Mouse (Mus musculus): Measurements from ENCODE around the gene Ednra.

Gene Ednra

GRCm38 (mm10) chr8:77724046-77724930 is at the start of gene Ednra:
TSS of gene Ednra (minus strand) at chr8:77724464.
- in situ Hi-C loops (cut with MboI) = no loop called here

DNA sequence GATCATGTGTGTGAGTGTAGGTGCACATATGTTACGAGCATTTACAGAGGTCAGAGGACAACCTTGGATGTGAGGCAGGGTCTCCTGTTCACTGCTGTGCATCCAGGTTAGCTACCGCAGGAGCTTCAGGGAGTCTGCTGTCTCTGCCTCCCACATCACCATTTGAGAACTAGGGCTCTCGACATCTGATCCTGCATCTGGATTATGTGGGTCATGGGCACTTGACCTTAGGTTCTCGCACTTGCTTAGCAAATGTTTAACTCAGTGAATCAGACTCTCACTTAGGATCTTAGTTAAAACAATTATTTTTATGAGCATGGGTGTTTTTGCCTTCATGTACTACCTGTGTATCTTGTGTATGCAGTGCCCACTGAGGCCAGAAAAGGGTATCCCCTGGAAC is 49.6 kb upstream of the Ednra start:
- in situ Hi-C loops (cut with MboI) = no loop called here

DNA sequence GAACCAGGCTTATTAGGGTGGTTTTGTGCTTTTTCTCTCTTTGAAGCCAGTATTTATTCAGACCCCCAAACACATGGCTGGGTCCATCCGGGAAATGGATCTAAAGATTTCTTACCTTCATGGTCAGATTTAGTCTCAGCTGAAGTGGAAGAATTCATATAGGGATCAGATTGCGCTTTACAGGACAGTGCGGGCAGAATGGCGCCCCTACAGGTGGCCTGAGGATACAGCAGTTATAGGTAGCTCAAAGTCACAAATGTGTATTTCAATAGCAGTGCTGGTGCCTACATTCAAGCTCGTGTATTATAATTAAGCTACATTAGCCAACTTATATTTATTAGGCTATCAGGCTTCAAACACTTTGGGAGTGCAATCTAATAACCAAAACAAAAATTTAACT is 49.0 kb upstream of the Ednra start:
- in situ Hi-C loops (cut with MboI) = no loop called here

GRCm38 (mm10) chr8:77772210-77772886 is 48.1 kb upstream of the Ednra start:
- in situ Hi-C loops (cut with MboI) = no loop called here

GRCm38 (mm10) chr8:77770966-77771365 is 46.7 kb upstream of the Ednra start:
- in situ Hi-C loops (cut with MboI) = no loop called here

DNA sequence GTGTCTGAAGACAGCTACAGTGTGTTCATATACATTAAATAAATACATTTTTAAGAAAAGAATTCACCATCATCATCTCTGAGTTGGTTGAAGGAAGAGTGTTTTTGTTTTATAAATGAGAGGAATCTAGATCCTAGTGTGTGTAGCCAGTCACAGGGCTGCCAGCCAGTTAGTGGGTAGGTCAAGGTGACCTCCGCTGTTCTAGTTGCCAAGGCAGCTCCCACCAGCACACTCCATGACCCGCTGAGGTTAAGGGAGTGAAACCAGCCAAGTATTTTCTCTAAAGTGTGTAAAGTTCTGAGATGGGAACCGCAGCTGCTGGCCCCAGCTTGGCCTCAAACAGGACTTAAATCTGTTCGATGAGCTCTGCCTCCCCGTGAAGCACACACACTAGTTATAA is 44.7 kb upstream of the Ednra start:
- in situ Hi-C loops (cut with MboI) = no loop called here

DNA sequence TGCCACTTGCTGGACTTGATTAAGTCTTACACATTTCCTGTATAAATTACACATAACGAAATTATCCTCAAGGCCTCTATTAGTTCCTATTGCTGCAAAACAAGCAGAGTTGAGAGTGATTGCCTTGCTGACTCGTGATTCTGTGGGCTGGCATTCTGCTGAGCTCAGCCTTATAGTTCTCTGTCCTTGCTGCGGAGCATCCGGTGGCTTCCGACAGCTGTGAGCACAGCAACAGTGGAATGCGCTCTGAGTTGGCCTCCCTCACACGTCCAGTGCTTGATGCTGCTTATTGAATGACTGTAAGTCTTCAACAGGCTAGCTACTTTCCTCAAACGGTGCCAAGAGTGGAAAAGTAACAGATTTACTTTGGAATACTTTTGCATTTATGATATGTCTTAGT is 40.0 kb upstream of the Ednra start:
- in situ Hi-C loops (cut with MboI) = no loop called here

GRCm38 (mm10) chr8:77762967-77763366 is 38.7 kb upstream of the Ednra start:
- in situ Hi-C loops (cut with MboI) = no loop called here

DNA sequence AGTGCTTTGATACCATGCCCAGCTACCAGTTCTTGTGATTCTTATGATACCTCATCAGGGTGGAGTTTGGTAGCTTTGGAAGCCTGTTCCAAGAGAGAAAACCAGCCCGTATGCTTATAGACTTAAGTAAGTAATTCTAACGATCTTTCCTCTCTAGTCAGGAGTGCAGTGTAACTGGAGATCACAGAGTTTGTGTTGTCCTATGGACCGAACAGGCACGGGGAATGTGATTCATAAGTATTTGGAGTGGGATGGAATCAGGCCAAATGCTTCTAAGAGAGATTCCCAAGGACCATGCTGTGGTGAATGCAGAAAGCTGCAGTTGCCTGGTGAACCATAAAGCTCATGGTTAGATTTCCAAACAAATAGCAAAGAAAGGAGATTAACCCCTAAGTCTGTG is 31.2 kb upstream of the Ednra start:
- in situ Hi-C loops (cut with MboI) = no loop called here

GRCm38 (mm10) chr8:77753796-77754195 is 29.5 kb upstream of the Ednra start:
- in situ Hi-C loops (cut with MboI) = no loop called here

DNA sequence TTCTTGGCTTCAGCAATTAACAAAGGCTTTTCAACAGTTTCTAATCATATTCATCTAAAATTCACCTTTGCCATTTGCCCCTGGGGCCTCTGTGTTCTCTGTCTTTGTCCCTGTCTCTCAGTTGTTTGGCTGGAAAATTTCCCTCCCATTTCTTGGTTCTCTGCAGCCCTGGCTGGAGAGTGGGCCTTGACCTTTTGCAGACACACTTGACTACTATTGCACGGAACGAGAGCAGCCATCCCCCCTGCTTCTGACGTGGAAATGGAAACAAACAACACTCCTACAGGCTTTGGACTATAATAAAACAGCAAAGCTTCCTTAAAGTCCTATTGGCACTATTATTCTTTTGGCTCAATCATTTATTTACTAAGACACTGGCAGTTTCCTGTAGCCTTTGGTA is 27.8 kb upstream of the Ednra start:
- in situ Hi-C loops (cut with MboI) = no loop called here

DNA sequence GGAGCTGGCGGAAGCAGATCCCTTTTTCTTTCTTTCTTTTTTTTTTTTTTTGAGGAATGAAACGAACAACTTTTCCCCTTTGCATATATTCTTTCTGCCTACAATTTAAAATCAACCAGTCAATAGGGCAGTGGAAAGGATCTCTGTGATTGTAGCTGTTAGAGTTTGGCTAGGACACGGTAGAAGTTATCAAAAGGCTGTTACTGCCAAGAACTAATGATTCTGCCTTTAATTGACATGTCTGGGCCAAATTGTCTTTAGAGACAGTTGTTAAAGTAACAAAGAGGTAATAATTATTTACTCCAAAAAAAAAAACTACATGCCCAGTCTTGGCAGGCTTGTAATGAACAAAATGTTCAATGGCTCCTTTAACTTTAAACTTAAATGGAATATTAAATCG is 26.1 kb upstream of the Ednra start:
- in situ Hi-C loops (cut with MboI) = no loop called here

- in situ Hi-C loops (cut with MboI) = no loop called here
Measured at GRCm38 (mm10) chr8:77744476-77744875, 20.2 kb upstream of the Ednra start.

GRCm38 (mm10) chr8:77742395-77742794 is 18.1 kb upstream of the Ednra start:
- in situ Hi-C loops (cut with MboI) = no loop called here

DNA sequence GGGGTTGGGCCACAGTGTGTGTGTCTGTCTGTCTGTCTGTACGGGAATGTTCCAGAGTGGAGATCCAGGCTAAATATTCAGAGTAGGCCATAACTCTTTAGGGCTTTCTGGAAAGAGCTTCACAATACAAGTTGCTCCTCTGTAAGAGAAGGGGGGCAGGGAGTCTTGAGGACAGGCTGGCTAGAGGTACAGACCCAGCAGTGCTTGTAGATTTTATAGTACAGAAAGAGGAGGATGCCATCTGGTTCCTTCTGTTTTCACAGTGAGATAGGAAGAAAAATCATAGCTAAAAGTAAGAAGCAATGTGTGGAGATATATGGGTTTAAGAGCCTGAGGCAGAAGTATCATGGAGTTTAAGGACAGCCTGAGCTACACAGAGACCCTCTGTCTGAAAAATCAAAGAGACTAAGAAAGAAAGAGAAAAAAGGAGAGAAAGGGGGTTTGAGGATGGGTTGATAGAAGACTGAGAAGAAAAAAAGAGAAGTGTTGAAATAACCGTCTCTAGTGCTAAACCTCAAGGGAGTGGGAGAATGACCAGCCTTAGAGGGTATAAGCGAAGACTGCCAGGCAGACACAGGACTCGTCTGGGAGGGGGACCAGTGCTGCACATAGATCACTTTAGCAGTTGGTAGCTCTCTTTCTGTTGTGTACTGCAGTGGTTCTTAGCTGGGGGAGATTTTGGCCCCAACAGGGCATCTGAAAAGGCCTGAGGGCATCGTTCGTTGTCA is 16.9 kb upstream of the Ednra start:
- in situ Hi-C loops (cut with MboI) = no loop called here

DNA sequence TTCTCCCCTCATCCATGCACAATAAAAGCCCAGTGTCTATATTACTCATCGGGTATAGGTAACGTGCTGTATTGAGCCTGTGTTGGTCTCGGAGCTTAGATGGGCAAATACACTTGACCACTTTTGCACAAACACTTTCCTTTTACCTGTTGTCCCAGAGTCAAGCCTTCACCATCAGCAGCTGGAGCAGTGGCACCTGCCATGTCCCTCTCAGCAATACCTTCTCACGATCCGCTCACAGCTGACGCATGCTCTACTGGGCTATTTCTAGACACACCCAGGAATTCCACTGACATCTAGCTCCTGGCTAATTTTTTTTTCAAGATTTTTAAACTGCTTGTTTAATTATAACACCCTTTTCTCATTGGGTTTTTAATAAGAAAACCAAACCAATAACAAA is 14.2 kb upstream of the Ednra start:
- in situ Hi-C loops (cut with MboI) = no loop called here

DNA sequence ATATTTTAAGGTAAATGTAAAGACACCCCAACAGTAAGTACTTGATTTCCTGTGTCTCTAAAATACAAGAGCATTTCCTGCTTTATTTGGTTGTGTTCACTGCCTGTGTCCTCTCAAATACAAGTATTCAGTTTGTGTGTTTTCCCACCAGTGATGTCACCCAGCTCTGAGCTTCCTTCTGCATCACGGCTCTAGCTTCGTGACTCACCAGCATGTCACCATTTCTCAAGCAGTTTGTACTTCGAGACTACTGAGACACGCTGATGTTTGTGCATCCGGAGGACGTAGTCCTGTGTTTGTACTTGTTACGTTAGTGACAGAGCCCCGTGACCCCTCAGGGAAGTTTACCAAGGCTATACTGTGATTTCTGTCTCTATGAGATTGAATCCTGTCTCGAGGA is 13.1 kb upstream of the Ednra start:
- in situ Hi-C loops (cut with MboI) = no loop called here

DNA sequence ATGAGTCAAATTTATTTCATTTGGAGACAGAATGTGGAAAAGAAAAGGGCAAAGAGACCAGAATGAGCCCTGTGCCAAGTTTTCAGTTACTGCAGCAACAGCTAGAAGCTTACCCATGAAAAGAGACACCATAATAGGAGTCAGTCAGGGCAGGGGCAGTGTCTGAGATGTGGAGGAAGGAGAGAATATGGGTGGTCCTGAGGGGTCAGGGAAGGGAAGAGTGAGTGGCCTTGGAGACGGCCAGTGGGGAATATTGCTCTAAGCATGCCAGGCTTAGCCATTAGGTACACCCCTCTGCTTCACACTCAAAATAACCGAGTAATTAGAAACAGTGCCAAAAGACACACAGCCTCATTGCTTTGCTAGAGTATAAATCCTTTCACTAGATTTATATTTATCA is 9.5 kb upstream of the Ednra start:
- in situ Hi-C loops (cut with MboI) = no loop called here

- in situ Hi-C loops (cut with MboI) = no loop called here
Measured at GRCm38 (mm10) chr8:77732964-77733363, 8.7 kb upstream of the Ednra start.

GRCm38 (mm10) chr8:77725406-77725805 is 1.1 kb upstream of the Ednra start:
- in situ Hi-C loops (cut with MboI) = no loop called here

DNA sequence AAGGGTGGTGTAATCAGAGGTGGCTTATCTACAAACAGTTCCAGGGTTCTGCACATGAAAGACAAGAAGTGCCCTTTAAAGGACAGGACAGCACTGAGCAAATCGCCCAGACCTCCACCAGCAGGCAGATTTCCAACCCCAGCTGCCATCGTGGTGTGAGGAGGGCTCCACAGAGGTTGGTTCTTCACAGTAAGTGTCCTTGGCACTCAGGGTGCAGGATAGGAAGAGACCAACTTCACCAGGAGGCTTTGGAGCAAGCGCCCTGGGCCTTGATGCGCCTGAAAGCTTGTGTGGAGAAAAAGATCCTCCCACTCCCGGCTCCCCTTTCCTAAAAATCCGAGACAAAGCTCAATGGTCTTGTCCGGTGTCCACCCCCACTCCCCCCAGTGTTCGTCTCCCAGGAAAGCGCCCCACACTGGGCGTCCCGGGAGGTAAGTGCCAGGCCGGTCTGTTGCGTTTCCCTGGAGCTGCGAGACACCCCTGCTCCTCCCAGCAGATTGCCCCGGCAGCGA is 674 bp downstream of the Ednra start:
- in situ Hi-C loops (cut with MboI) = no loop called here

GRCm38 (mm10) chr8:77723018-77723417 is 1.2 kb downstream of the Ednra start:
- in situ Hi-C loops (cut with MboI) = no loop called here

GRCm38 (mm10) chr8:77718933-77719332 is 5.3 kb downstream of the Ednra start:
- in situ Hi-C loops (cut with MboI) = no loop called here
